In genomic region chr5:134052614-134053013, GRCm38 (mm10) we compare ENCODE assay signal across 22 mouse cellular contexts. TPM values are rescaled to one million over a fixed set of nuclear protein-coding genes. Genes with fewer than 3 reads are reported as not detected.
DNase-seq lines count a peak whose midpoint lies in the region; ATAC-seq and TF ChIP-seq lines count a peak whose summit lies in the region.
"Had no signal": no experiment of that assay in that cellular context is flagged by ENCODE, and none has a peak within 500 bp of the region (broad histone marks: within the 10 kb centered on the region; RNA-seq: fewer than 3 reads in every experiment).

No protein-coding gene starts in this region.

- no peaks in the 10 kb centered on the region for H3K4me1 ChIP-seq in kidney, postnatal 0 days (replicated peaks; ENCODE audit: insufficient read depth, low read length)
- H3K4me1 ChIP-seq in lung, postnatal 0 days (ENCODE audit: insufficient read depth, low read depth, low read length) = no peaks in the 10 kb centered on the region
- no peaks in the 10 kb centered on the region for H3K4me1 ChIP-seq in small intestine, adult 2 months (ENCODE audit: control insufficient read depth, insufficient read depth, insufficient read length, low read length)
- H3K4me1 ChIP-seq in forebrain, embryonic 14.5 days (ENCODE audit: control insufficient read depth, insufficient read depth, low read length) = no peaks in the 10 kb centered on the region
- H3K4me1 ChIP-seq: liver, embryonic 13.5 days had no signal

- TF ChIP-seq EP300 in lung, postnatal 0 days (IDR thresholded peaks at IDR 0.05) = no peak

- TF ChIP-seq POLR2A in small intestine, adult 2 months (IDR thresholded peaks at IDR 0.05; ENCODE audit: low read depth, low read length) = no peak

- DNase-seq in kidney, postnatal 0 days (ENCODE audit: low spot score) = no peak
- no peak for DNase-seq in kidney, postnatal 4 days
- DNase-seq in lung, postnatal 0 days (ENCODE audit: low spot score) = no peak
- DNase-seq in lung, postnatal 14 days = no peak
- peak; percentile 31 for DNase-seq in ES-CJ7 (ENCODE audit: low read depth, low spot score)
- no peak for DNase-seq in forebrain, embryonic 14.5 days (ENCODE audit: low spot score)
- DNase-seq: adrenal gland, postnatal 14 days; cerebellum, adult 9-10 months; gastrocnemius, postnatal 25 days; heart, adult 18-20 months; heart, postnatal 10 days; liver, embryonic 13.5 days; midbrain, embryonic 14.5 days; right cerebral cortex, postnatal 25 days; thymus, postnatal 25 days had no signal

- H3K36me3 ChIP-seq in kidney, postnatal 0 days (ENCODE audit: insufficient read depth, low read length) = no peaks in the 10 kb centered on the region
- H3K36me3 ChIP-seq in lung, postnatal 0 days (ENCODE audit: insufficient read depth, low read length) = no peaks in the 10 kb centered on the region
- H3K36me3 ChIP-seq in small intestine, adult 2 months (ENCODE audit: control insufficient read depth, insufficient read depth, low read length) = no peaks in the 10 kb centered on the region
- H3K36me3 ChIP-seq in forebrain, embryonic 14.5 days (ENCODE audit: control insufficient read depth, insufficient read depth, low read length) = no peaks in the 10 kb centered on the region
- H3K36me3 ChIP-seq: heart, embryonic 12.5 days; hindbrain, embryonic 10.5 days; limb, embryonic 12.5 days; liver, embryonic 13.5 days; neural tube, embryonic 12.5 days had no signal

- TF ChIP-seq CTCF in kidney, postnatal 0 days (IDR thresholded peaks at IDR 0.05; ENCODE audit: low read depth) = peak; percentile 18; the same call in 1 of the 2 replicates
- peak; percentile 38 for TF ChIP-seq CTCF in lung, postnatal 0 days (IDR thresholded peaks at IDR 0.05)
- TF ChIP-seq CTCF in small intestine, adult 2 months (IDR thresholded peaks at IDR 0.05; ENCODE audit: extremely low read depth, insufficient read length, insufficient replicate concordance, low read depth, low read length) = peak; percentile 17; the same call in 1 of the 2 replicates

- H3K9me3 ChIP-seq in kidney, postnatal 0 days (replicated peaks; ENCODE audit: low read length) = no peaks in the 10 kb centered on the region
- no peaks in the 10 kb centered on the region for H3K9me3 ChIP-seq in lung, postnatal 0 days (ENCODE audit: low read length)
- H3K9me3 ChIP-seq in forebrain, embryonic 14.5 days (replicated peaks; ENCODE audit: control insufficient read depth, low read length) = no peaks in the 10 kb centered on the region
- H3K9me3 ChIP-seq: hindbrain, embryonic 10.5 days; limb, embryonic 12.5 days; liver, embryonic 13.5 days; neural tube, embryonic 12.5 days had no signal

- H3K4me2 ChIP-seq in kidney, postnatal 0 days (ENCODE audit: low read length) = no peak overlapping the region
- no peak overlapping the region for H3K4me2 ChIP-seq in lung, postnatal 0 days (replicated peaks; ENCODE audit: low read depth, low read length)
- no peak overlapping the region for H3K4me2 ChIP-seq in forebrain, embryonic 14.5 days (ENCODE audit: low read length)
- H3K4me2 ChIP-seq: heart, embryonic 12.5 days; limb, embryonic 12.5 days; liver, embryonic 13.5 days; neural tube, embryonic 12.5 days had no signal

- H3K9ac ChIP-seq in kidney, postnatal 0 days (ENCODE audit: low read depth, low read length) = no peak overlapping the region
- no peak overlapping the region for H3K9ac ChIP-seq in lung, postnatal 0 days (replicated peaks; ENCODE audit: low read depth)
- no peak overlapping the region for H3K9ac ChIP-seq in forebrain, embryonic 14.5 days (ENCODE audit: low read length)
- H3K9ac ChIP-seq: heart, embryonic 12.5 days; limb, embryonic 12.5 days; liver, embryonic 13.5 days; neural tube, embryonic 12.5 days had no signal

- H3K27me3 ChIP-seq in kidney, postnatal 0 days (ENCODE audit: insufficient read depth, low read length) = 0 out of 2 replicates have a peak, but pooled peaks cover 3% of the 10 kb centered on the region
- H3K27me3 ChIP-seq in lung, postnatal 0 days (replicated peaks; ENCODE audit: insufficient read depth, low read length) = no peaks in the 10 kb centered on the region
- H3K27me3 ChIP-seq in small intestine, adult 2 months (ENCODE audit: control insufficient read depth, insufficient read depth, low read length) = no peaks in the 10 kb centered on the region
- H3K27me3 ChIP-seq in forebrain, embryonic 14.5 days (replicated peaks; ENCODE audit: control insufficient read depth, insufficient read depth, low read length) = no peaks in the 10 kb centered on the region
- H3K27me3 ChIP-seq: liver, embryonic 13.5 days; neural tube, embryonic 12.5 days had no signal

- no peak overlapping the region for H3K27ac ChIP-seq in kidney, postnatal 0 days
- H3K27ac ChIP-seq in lung, postnatal 0 days (ENCODE audit: low read length) = no peak overlapping the region
- H3K27ac ChIP-seq in small intestine, adult 2 months (ENCODE audit: insufficient read depth, low read depth, low read length) = no peak overlapping the region
- H3K27ac ChIP-seq in forebrain, embryonic 14.5 days (ENCODE audit: low read depth, low read length) = no peak overlapping the region
- H3K27ac ChIP-seq: hindbrain, embryonic 10.5 days; limb, embryonic 12.5 days; liver, embryonic 13.5 days; neural tube, embryonic 12.5 days had no signal

- no peak for ATAC-seq in kidney, postnatal 0 days (replicated peaks; ENCODE audit: low FRiP score, low read depth)
- ATAC-seq in lung, postnatal 0 days = no peak
- no peak for ATAC-seq in forebrain, embryonic 14.5 days
- ATAC-seq in megakaryocyte, adult 5-6 weeks (ENCODE audit: poor library complexity, severe bottlenecking) = no peak
- ATAC-seq: forebrain, embryonic 16.5 days had no signal

- 92% methylated on average over 4 of the region's 4 CpGs for WGBS in kidney, postnatal 0 days
- WGBS in lung, postnatal 0 days = 73% methylated on average over 4 of the region's 4 CpGs
- WGBS in small intestine, adult 2 months = 80% methylated on average over 4 of the region's 4 CpGs
- 82% methylated on average over 4 of the region's 4 CpGs for WGBS in forebrain, embryonic 14.5 days

- H3K4me3 ChIP-seq in kidney, postnatal 0 days (replicated peaks; ENCODE audit: low read depth, low read length) = no peak overlapping the region
- no peak overlapping the region for H3K4me3 ChIP-seq in lung, postnatal 0 days (ENCODE audit: low read depth, low read length)
- H3K4me3 ChIP-seq in small intestine, adult 2 months (ENCODE audit: low read depth, low read length) = no peak overlapping the region
- H3K4me3 ChIP-seq in forebrain, embryonic 14.5 days (ENCODE audit: low read depth, low read length) = no peak overlapping the region
- H3K4me3 ChIP-seq: heart, embryonic 12.5 days; hindbrain, embryonic 10.5 days; limb, embryonic 12.5 days; liver, embryonic 13.5 days; neural tube, embryonic 12.5 days had no signal

RNA-seq across cellular contexts. Expression of gene Castor2, which starts 46.9 kb away (rescaled TPM):
- polyA plus RNA-seq in kidney, postnatal 0 days (2015; fragmentation: Nextera tagmentation; extraction: Ambion mirVana) = 13.0 and 15.8 TPM in 2 replicates
- polyA plus RNA-seq in lung, postnatal 0 days (2015; fragmentation: Nextera tagmentation; extraction: Ambion mirVana) = 6.3 and 7.8 TPM in 2 replicates
- polyA plus RNA-seq in small intestine, adult 2 months (2012; rRNA removed) = 10.8 and 20.0 TPM in 2 replicates
- polyA plus RNA-seq in forebrain, embryonic 14.5 days (2014; fragmentation: Nextera tagmentation; extraction: Ambion mirVana) = 21.9 and 23.1 TPM in 2 replicates
- total RNA-seq in megakaryocyte, adult 5-6 weeks (2015) = 5.7 and 7.2 TPM in 2 replicates
- total RNA-seq in megakaryocyte, adult 5-6 weeks (2017) = 2.1 TPM in 2 replicates
